Mouse (Mus musculus): Measurements from ENCODE around the gene Rab7.

GRCm38 (mm10) chr6:88023316-88023890 is 21.7 kb downstream of the Rab7 start:
- TF ChIP-seq POLR2A (IDR thresholded peaks at IDR 0.05; ENCODE audit: extremely low read depth, insufficient read depth, low read length) (no peak), CTCF (IDR thresholded peaks at IDR 0.05; ENCODE audit: extremely low read depth, insufficient read depth, low read length) (no peak)
